Mouse (Mus musculus) hindbrain, embryonic 10.5 days (tissue): Measurements from ENCODE around the gene Olfr402. TPM values are rescaled to one million over a fixed set of nuclear protein-coding genes. Genes with fewer than 3 reads are reported as not detected.
"Not testable (repeated sequence)": the region's sequence is repeated elsewhere in the genome, so short reads cannot be mapped to it uniquely, and the experiment has no call there.

Experiments
- DNase-seq: peaks from one replicate; pipeline ENCODE4 v3.0.0-alpha.2; 2017; ENCODE audit warnings: low spot score
- H3K27ac ChIP-seq: fragments of 300-500 bp; sonication (generic); 2 replicates; pipeline ENCODE4 v1.5.1; 2016; ENCODE audit warnings: mild to moderate bottlenecking, moderate library complexity
- H3K27me3 ChIP-seq: fragments of 300-500 bp; sonication (generic); 2 replicates; pipeline ENCODE4 v1.6.1; 2016; ENCODE audit warnings: mild to moderate bottlenecking; ENCODE audit not compliant: poor library complexity, insufficient read depth, severe bottlenecking
- H3K36me3 ChIP-seq: fragments of 300-500 bp; sonication (generic); 2 replicates; pipeline ENCODE4 v1.6.1; 2016; ENCODE audit warnings: mild to moderate bottlenecking, moderate library complexity
- H3K4me1 ChIP-seq: fragments of 300-500 bp; sonication (generic); replicated peaks from 2 replicates; pipeline ENCODE4 v1.6.1; 2016; ENCODE audit warnings: mild to moderate bottlenecking
- H3K4me3 ChIP-seq: fragments of 300-500 bp; sonication (generic); 2 replicates; pipeline ENCODE4 v1.5.1; 2016; ENCODE audit warnings: mild to moderate bottlenecking, moderate library complexity
- H3K9me3 ChIP-seq: fragments of 300-500 bp; sonication (generic); 2 replicates; pipeline ENCODE4 v1.6.1; 2016; ENCODE audit warnings: mild to moderate bottlenecking, moderate library complexity
- WGBS: fragments of 180-500 bp; shearing (Covaris S2); methylation state at CpG from one replicate; pipeline ENCODE4 v1.1.7; 2016; 5-methylcytosine and 5-hydroxymethylcytosine counted together
- polyA plus RNA-seq: library from polyadenylated mRNA; unstranded; fragments of >200 nt; fragmentation: Nextera tagmentation; extraction: Ambion mirVana; gene quantifications from 2 replicates; pipeline ENCODE4 v1.2.1, GENCODE M21; 2016

The Olfr402 gene
- not detected in 2 replicates for polyA plus RNA-seq

DNA sequence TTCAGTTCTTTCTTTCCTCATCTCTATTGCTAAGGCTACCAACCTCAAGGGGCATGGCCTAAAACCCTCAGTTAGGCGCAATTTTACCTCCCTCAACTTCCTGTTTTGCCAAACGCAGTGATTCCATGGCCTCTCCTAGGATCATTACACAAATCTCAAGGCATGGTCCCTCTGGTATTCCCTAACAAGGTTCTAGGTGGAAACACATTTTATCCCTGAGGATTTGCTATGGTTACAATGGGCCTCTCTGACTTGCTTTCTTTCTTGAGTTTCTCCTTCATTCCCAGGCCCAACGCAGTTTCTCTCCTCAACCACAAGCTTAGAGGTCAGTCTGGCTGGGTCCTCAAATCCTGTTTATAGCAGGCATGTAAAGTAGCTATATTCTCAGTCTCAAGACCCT is at the start of gene Olfr402:
Gene Olfr402 (plus strand): TSS at position 301 of the 400 bp plus-strand sequence.
- Histone ChIP-seq H3K4me3 (no peak within 1 kb of the TSS), H3K27me3 (no peaks in the 10 kb centered on the region), H3K4me1 (no peaks in the 10 kb centered on the region), H3K9me3 (peaks cover 65% of the 10 kb centered on the region), H3K27ac (no peak within 1 kb of the TSS), H3K36me3 (no peaks in the 10 kb centered on the region)
- no peak for DNase-seq
- WGBS: 69% methylated on average over 3 of the region's 3 CpGs

DNA sequence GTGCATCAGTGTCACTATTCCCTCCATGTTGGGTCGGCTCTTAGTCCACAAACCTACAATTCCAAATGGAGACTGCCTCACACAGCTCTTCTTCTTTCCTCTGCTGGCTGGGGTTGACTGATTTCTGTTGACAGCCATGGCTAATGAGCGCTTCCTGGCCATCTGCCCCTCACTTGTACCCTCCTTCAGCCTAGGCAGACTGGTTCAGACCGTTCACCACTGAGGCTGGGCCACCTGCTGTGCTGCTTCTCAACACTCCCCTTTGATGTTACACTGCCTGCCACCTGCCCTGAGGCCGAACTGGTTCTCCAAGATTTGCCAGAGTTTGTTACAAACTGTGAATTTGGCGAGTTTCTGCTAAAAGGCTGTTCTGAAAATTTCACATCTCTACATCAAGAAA is 48.3 kb upstream of the Olfr402 start:
- Histone ChIP-seq H3K4me1 (no peaks in the 10 kb centered on the region), H3K27ac (no peak overlapping the region), H3K4me3 (no peak overlapping the region), H3K9me3 (peaks cover 37% of the 10 kb centered on the region), H3K27me3 (no peaks in the 10 kb centered on the region), H3K36me3 (no peaks in the 10 kb centered on the region)
- DNase-seq: no peak
- 34% methylated on average over 5 of the region's 5 CpGs for WGBS

DNA sequence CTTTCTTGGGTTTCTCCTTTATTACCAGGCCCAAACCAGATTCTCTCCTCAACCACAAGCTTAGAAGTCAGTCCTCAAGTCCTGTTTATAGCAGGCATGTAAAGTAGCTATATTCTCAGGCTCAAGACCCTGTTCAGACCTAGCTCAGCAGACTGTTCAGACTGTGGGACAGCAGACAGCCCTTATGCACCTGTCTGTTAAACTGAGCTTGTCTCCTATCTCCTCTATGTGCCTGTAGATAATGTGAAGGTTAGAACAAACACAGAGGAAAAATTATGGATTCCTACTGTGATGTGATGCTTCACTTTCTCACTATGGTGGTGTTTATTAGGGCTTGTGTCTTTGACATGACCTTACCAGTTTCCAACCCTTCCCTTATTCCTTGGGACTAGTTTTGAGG is 39.9 kb upstream of the Olfr402 start, which contains the start of gene Olfr401:
Gene Olfr401 (plus strand): TSS at position 301 of the 400 bp plus-strand sequence.
- no peaks in the 10 kb centered on the region for H3K4me1 ChIP-seq
- no peak within 1 kb of the TSS for H3K27ac ChIP-seq
- peaks cover 55% of the 10 kb centered on the region for H3K9me3 ChIP-seq
- H3K4me3 ChIP-seq: no peak within 1 kb of the TSS
- H3K36me3 ChIP-seq: no peaks in the 10 kb centered on the region
- DNase-seq: no peak
- H3K27me3 ChIP-seq: no peaks in the 10 kb centered on the region

DNA sequence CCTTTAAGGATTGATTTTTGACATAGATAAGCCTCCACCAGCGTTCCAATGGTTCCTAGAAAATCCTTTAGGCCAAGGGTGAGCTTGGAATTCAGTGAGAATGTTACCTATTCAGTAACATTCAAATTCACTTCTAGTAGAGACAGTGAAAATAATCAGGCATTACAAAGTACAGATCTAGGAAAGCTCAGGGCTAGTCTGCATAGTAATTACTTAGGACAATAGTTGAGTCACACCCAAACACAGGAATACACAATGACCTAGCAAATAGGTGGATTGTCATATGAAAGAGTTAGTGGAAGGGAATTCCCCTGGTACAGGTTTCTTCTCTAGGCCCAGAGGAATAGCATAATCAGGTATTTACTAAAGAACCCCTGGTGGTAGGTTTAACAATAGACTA is 13.3 kb upstream of the Olfr402 start:
- not testable (repeated sequence) for H3K36me3 ChIP-seq, H3K4me1 ChIP-seq, H3K27me3 ChIP-seq, DNase-seq, H3K4me3 ChIP-seq, H3K27ac ChIP-seq
- WGBS: 32% methylated on average over 1 of the region's 1 CpGs
- peaks cover 78% of the 10 kb centered on the region for H3K9me3 ChIP-seq

DNA sequence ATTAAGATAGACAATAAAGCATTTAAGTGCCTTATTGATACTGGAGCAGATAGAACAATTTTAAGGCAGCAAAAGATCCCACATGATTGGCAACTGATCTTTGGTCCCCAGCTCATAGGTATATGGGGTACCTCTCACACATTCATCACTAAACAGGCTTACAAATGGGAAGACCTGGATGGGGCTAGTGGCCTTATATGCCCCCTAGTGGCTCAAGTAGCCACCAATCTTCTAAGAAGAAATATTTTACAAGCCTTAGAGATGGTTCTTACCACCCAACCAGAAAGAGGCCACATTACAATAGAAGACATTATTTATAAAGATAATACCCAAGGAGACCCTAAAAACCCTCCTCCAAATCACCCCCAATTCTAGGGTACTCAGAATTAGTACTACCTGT is 7.5 kb upstream of the Olfr402 start:
- Histone ChIP-seq H3K27ac (no peak overlapping the region), H3K4me1 (no peaks in the 10 kb centered on the region), H3K4me3 (no peak overlapping the region), H3K9me3 (peaks cover 92% of the 10 kb centered on the region), H3K27me3 (no peaks in the 10 kb centered on the region), H3K36me3 (no peaks in the 10 kb centered on the region)
- DNase-seq: no peak

DNA sequence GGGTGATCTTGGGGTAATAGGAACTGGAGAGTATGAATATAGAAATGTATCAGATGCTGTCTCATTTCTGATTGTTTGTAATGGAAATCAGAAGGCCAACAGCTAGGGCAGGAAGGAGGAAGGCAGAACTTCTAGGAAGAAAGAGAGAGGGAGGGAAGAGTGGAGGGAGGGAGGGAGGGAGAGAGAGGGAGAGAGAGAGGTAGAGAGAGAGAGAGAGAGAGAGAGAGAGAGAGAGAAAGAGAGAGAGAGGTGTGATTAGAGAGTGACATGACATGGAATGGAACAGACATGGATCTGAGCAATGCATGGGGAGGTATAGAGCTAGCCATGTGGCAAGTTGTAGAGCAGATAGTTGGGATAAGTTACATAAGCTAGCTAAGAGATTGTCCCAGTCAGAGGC is 15.4 kb downstream of the Olfr402 start:
- DNase-seq: no peak
- Histone ChIP-seq H3K4me3 (no peak overlapping the region), H3K27me3 (no peaks in the 10 kb centered on the region), H3K9me3 (peaks cover 20% of the 10 kb centered on the region), H3K4me1 (no peaks in the 10 kb centered on the region), H3K36me3 (no peaks in the 10 kb centered on the region), H3K27ac (no peak overlapping the region)

DNA sequence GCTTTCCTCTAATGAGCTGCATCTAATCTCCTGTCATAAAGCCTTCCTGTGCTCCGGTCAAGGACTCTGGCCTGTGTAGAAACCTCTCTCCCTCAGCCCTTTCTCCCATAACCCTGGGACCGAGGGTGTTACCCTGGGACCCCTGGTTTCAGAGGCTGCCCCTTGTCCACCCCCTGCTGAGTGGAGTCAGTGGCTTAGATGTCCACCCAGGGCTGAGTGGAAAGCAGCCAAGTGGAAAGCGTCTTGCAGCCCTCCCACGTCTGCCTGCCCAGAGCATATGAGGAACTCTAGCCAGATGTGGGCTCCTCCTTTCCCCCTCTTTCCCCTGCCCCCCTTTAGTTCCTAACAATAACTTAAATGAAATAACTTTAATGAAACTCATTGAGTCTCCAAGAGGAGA is 29.8 kb downstream of the Olfr402 start:
- Histone ChIP-seq H3K36me3 (no peaks in the 10 kb centered on the region), H3K27ac (no peak overlapping the region), H3K9me3 (peaks cover 60% of the 10 kb centered on the region), H3K27me3 (no peaks in the 10 kb centered on the region), H3K4me1 (no peaks in the 10 kb centered on the region), H3K4me3 (no peak overlapping the region)
- DNase-seq: no peak
- WGBS: 75% methylated on average over 4 of the region's 4 CpGs

DNA sequence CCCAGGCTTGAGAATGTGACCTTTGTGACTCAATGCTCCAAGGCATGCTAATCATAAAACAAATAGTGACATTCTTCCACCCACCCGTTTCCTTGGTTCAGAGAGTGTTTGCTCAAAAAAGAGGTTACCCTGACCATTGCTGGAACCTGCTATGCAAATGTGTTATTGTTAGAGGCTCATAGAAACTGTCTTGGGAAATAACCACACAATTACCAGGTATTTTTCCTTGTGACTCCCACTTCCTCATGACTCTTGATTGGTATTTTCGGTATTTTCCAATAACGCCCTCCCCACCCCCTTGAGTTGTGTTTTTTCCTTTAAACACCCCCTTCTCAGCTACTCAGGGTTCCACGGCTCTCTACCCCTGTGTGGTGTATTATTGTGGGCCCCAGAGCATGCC is 30.4 kb downstream of the Olfr402 start:
- H3K27ac ChIP-seq: no peak overlapping the region
- H3K27me3 ChIP-seq: no peaks in the 10 kb centered on the region
- no peak overlapping the region for H3K4me3 ChIP-seq
- WGBS: 83% methylated on average over 4 of the region's 4 CpGs
- peaks cover 62% of the 10 kb centered on the region for H3K9me3 ChIP-seq
- no peak for DNase-seq
- no peaks in the 10 kb centered on the region for H3K36me3 ChIP-seq
- no peaks in the 10 kb centered on the region for H3K4me1 ChIP-seq

DNA sequence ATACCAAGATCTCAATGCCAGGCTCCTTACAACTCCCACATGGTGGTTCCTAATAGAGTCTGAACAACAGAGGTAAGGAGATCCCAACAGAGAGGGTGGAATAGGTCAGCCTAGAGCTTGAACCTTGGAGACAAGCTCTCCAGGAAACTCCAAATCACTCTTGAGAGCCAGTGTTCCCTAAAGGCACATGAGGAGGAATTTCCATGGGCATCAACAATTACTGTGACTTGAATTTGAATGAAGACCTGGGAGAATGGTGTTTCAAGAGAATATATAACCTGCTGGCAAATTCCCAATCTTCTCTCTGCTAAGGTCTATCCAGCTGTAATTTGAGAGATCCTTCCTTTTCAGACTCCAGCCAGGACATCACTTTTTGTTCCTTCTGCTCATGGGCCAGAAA is 32.6 kb downstream of the Olfr402 start, which contains the start of gene Olfr403:
Gene Olfr403 (plus strand): TSS at position 301 of the 400 bp plus-strand sequence.
- DNase-seq: no peak
- Histone ChIP-seq H3K27me3 (no peaks in the 10 kb centered on the region), H3K9me3 (peaks cover 56% of the 10 kb centered on the region), H3K4me3 (no peak within 1 kb of the TSS), H3K36me3 (no peaks in the 10 kb centered on the region), H3K4me1 (no peaks in the 10 kb centered on the region), H3K27ac (no peak within 1 kb of the TSS)

Other genes with a start within 250 kb of the Olfr402 start
- not detected in 2 replicates for gene Olfr395, start 244.2 kb upstream of the Olfr402 start, polyA plus RNA-seq
- gene Olfr23, start 216.9 kb upstream of the Olfr402 start, polyA plus RNA-seq: not detected in 2 replicates
- not detected in 2 replicates for gene Olfr397, start 192.7 kb upstream of the Olfr402 start, polyA plus RNA-seq
- gene Olfr398, start 163.1 kb upstream of the Olfr402 start, polyA plus RNA-seq: not detected in 2 replicates
- not detected in 2 replicates for gene Olfr139, start 97.0 kb upstream of the Olfr402 start, polyA plus RNA-seq
- gene Olfr399, start 96.9 kb upstream of the Olfr402 start, polyA plus RNA-seq: not detected in 2 replicates
- gene Zfp616, start 83.6 kb upstream of the Olfr402 start, polyA plus RNA-seq: not detected in 2 replicates
- gene Olfr401, start 39.8 kb upstream of the Olfr402 start, polyA plus RNA-seq: not detected in 2 replicates
- not detected in 2 replicates for gene Olfr403, start 32.7 kb downstream of the Olfr402 start, polyA plus RNA-seq
- gene Olfr43, start 57.9 kb downstream of the Olfr402 start, polyA plus RNA-seq: not detected in 2 replicates
- not detected in 2 replicates for gene Olfr406, start 106.3 kb downstream of the Olfr402 start, polyA plus RNA-seq
- gene Olfr59, start 130.2 kb downstream of the Olfr402 start, polyA plus RNA-seq: not detected in 2 replicates
- gene Olfr410, start 184.5 kb downstream of the Olfr402 start, polyA plus RNA-seq: not detected in 2 replicates
- gene Olfr411, start 199.1 kb downstream of the Olfr402 start, polyA plus RNA-seq: not detected in 2 replicates
- not detected in 2 replicates for gene Olfr412, start 208.5 kb downstream of the Olfr402 start, polyA plus RNA-seq